Mouse (Mus musculus) heart, adult 2 months (tissue): ENCODE data around the gene Amotl1.

Experiments
- CTCF ChIP-seq: fragments of 200-600 bp; IDR thresholded peaks from 2 replicates; pipeline ENCODE4 v1.8.1; 2022; ENCODE audit warnings: antibody characterized with exemption, mild to moderate bottlenecking, moderate library complexity
- EP300 ChIP-seq: fragments of 200-500 bp; IDR thresholded peaks from 2 replicates; pipeline ENCODE4 v1.6.1; 2011; ENCODE audit warnings: low read depth, low read length, control low read depth; ENCODE audit not compliant: insufficient read depth
- POLR2A ChIP-seq: fragments of 200-500 bp; IDR thresholded peaks from 2 replicates; pipeline ENCODE4 v1.6.1; 2011; ENCODE audit warnings: mild to moderate bottlenecking, low read depth, low read length, control low read depth; ENCODE audit not compliant: insufficient read depth

DNA sequence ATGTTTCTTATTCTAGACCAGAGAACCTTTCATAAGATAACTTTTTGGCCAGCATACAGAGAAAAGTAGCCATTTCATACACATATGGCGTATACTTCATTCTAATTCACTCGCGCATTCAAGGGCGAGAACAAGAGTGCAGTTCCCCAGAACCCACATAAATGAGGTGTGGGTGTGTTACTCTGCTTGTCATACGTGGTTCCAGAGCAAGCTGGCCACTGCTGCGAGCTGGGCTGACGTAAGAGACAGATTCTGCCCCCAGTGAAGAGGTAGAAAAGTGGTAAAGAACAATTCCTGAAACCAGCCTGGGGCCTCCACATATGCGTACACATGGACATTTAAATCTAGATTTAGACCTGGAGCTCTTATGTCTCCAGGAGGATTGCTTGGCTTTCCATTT lies 29.6 kb upstream of the Amotl1 start:
- TF ChIP-seq POLR2A (no peak), EP300 (no peak), CTCF (no peak)
